Mouse (Mus musculus) heart, embryonic 11.5 days (tissue): Measurements from ENCODE around the gene Serpina3g. TPM values are rescaled to one million over a fixed set of nuclear protein-coding genes. Genes with fewer than 3 reads are reported as not detected.

Experiments
- ATAC-seq: fragments of 200-750 bp; cut with Nextera tagmentation; replicated peaks from 2 replicates; pipeline ENCODE4 v1.8.0; 2017; ENCODE audit warnings: moderate library complexity; ENCODE audit not compliant: insufficient number of reproducible peaks, low FRiP score, low TSS enrichment
- H3K27ac ChIP-seq: fragments of 300-500 bp; sonication (generic); 2 replicates; pipeline ENCODE4 v1.5.1; 2014; ENCODE audit warnings: mild to moderate bottlenecking, low read depth, low read length
- H3K27me3 ChIP-seq: fragments of 300-500 bp; sonication (generic); 2 replicates; pipeline ENCODE4 v1.6.1; 2014; ENCODE audit warnings: mild to moderate bottlenecking, low read length, mixed read lengths; ENCODE audit not compliant: control insufficient read depth, insufficient read depth
- H3K36me3 ChIP-seq: fragments of 300-500 bp; sonication (generic); 2 replicates; pipeline ENCODE4 v1.6.1; 2014; ENCODE audit warnings: mild to moderate bottlenecking, low read length, moderate library complexity, mixed read lengths; ENCODE audit not compliant: control insufficient read depth, insufficient read depth
- H3K4me1 ChIP-seq: fragments of 300-500 bp; sonication (generic); 2 replicates; pipeline ENCODE4 v1.6.1; 2014; ENCODE audit warnings: low read length; ENCODE audit not compliant: control insufficient read depth, insufficient read depth
- H3K4me2 ChIP-seq: fragments of 300-500 bp; sonication (generic); 2 replicates; pipeline ENCODE4 v1.6.1; 2014; ENCODE audit warnings: mild to moderate bottlenecking, moderate library complexity
- H3K4me3 ChIP-seq: fragments of 300-500 bp; sonication (generic); 2 replicates; pipeline ENCODE4 v1.5.1; 2014; ENCODE audit warnings: low read depth, low read length
- H3K9ac ChIP-seq: fragments of 300-500 bp; sonication (generic); 2 replicates; pipeline ENCODE4 v1.6.1; 2014; ENCODE audit warnings: mild to moderate bottlenecking, low read depth, low read length, moderate library complexity
- H3K9me3 ChIP-seq: fragments of 300-500 bp; sonication (generic); replicated peaks from 2 replicates; pipeline ENCODE4 v1.6.1; 2016; ENCODE audit warnings: low read length; ENCODE audit not compliant: control insufficient read depth
- WGBS: fragments of 180-500 bp; shearing (Covaris S2); extraction: QIAGEN DNeasy Blood & Tissue Kit; methylation state at CpG from one replicate; pipeline ENCODE4 v1.1.7; 2014; ENCODE audit not compliant: insufficient replicate concordance; 5-methylcytosine and 5-hydroxymethylcytosine counted together
- polyA plus RNA-seq: library from polyadenylated mRNA; unstranded; fragments of >200 nt; fragmentation: Nextera tagmentation; extraction: Ambion mirVana; gene quantifications from 2 replicates; pipeline ENCODE4 v1.2.1, GENCODE M21; 2014

Serpina3g gene
- 1.0 and 1.1 TPM in 2 replicates for polyA plus RNA-seq

GRCm38 (mm10) chr12:104235915-104236314, at the start of gene Serpina3g:
TSS of gene Serpina3g (plus strand) at chr12:104236245.
- 54% methylated on average over 5 of the region's 5 CpGs for WGBS
- H3K9me3 ChIP-seq = no peaks in the 10 kb centered on the region
- no peak within 1 kb of the TSS for H3K9ac ChIP-seq
- no peak within 1 kb of the TSS for H3K4me2 ChIP-seq
- H3K27ac ChIP-seq = no peak within 1 kb of the TSS
- no peaks in the 10 kb centered on the region for H3K4me1 ChIP-seq
- no peak within 1 kb of the TSS for H3K4me3 ChIP-seq
- no peaks in the 10 kb centered on the region for H3K27me3 ChIP-seq
- no peak for ATAC-seq
- H3K36me3 ChIP-seq = no peaks in the 10 kb centered on the region

- no peak for ATAC-seq
- Histone ChIP-seq H3K9me3 (no peaks in the 10 kb centered on the region), H3K4me3 (no peak overlapping the region), H3K4me1 (no peaks in the 10 kb centered on the region), H3K4me2 (no peak overlapping the region), H3K36me3 (no peaks in the 10 kb centered on the region), H3K27ac (no peak overlapping the region), H3K9ac (no peak overlapping the region), H3K27me3 (no peaks in the 10 kb centered on the region; the same call in 1 of the 2 replicates)
- 74% methylated on average over 2 of the region's 2 CpGs for WGBS
Observed at GRCm38 (mm10) chr12:104189246-104189645, 46.8 kb upstream of the Serpina3g start.

GRCm38 (mm10) chr12:104190852-104191251, 45.2 kb upstream of the Serpina3g start:
- no peaks in the 10 kb centered on the region for H3K9me3 ChIP-seq
- no peaks in the 10 kb centered on the region for H3K4me1 ChIP-seq
- no peak overlapping the region for H3K9ac ChIP-seq
- no peak overlapping the region for H3K27ac ChIP-seq
- H3K36me3 ChIP-seq = no peaks in the 10 kb centered on the region
- H3K4me2 ChIP-seq = no peak overlapping the region
- ATAC-seq = no peak
- no peak overlapping the region for H3K4me3 ChIP-seq
- no peaks in the 10 kb centered on the region; the same call in 1 of the 2 replicates for H3K27me3 ChIP-seq

GRCm38 (mm10) chr12:104209149-104209548, 26.9 kb upstream of the Serpina3g start:
- H3K27me3 ChIP-seq = no peaks in the 10 kb centered on the region
- no peak overlapping the region for H3K4me2 ChIP-seq
- no peak overlapping the region for H3K9ac ChIP-seq
- no peaks in the 10 kb centered on the region for H3K4me1 ChIP-seq
- 68% methylated on average over 4 of the region's 4 CpGs for WGBS
- H3K4me3 ChIP-seq = no peak overlapping the region
- H3K36me3 ChIP-seq = no peaks in the 10 kb centered on the region
- no peaks in the 10 kb centered on the region for H3K9me3 ChIP-seq
- ATAC-seq = no peak
- no peak overlapping the region for H3K27ac ChIP-seq

- Histone ChIP-seq H3K27ac (no peak overlapping the region), H3K27me3 (no peaks in the 10 kb centered on the region), H3K4me3 (no peak overlapping the region), H3K9ac (no peak overlapping the region), H3K36me3 (no peaks in the 10 kb centered on the region), H3K4me2 (no peak overlapping the region), H3K9me3 (no peaks in the 10 kb centered on the region), H3K4me1 (no peaks in the 10 kb centered on the region)
- WGBS = 86% methylated on average over 2 of the region's 2 CpGs
- ATAC-seq = no peak
Observed at GRCm38 (mm10) chr12:104209802-104210201, 26.2 kb upstream of the Serpina3g start.

- ATAC-seq = no peak
- no peak overlapping the region for H3K4me2 ChIP-seq
- H3K27ac ChIP-seq = no peak overlapping the region
- H3K36me3 ChIP-seq = no peaks in the 10 kb centered on the region
- no peaks in the 10 kb centered on the region for H3K4me1 ChIP-seq
- H3K9ac ChIP-seq = no peak overlapping the region
- 65% methylated on average over 2 of the region's 2 CpGs for WGBS
- no peaks in the 10 kb centered on the region for H3K9me3 ChIP-seq
- no peak overlapping the region for H3K4me3 ChIP-seq
- no peaks in the 10 kb centered on the region for H3K27me3 ChIP-seq
Observed at GRCm38 (mm10) chr12:104213689-104214444, 22.2 kb upstream of the Serpina3g start.

- Histone ChIP-seq H3K4me1 (no peaks in the 10 kb centered on the region), H3K27me3 (no peaks in the 10 kb centered on the region), H3K9ac (no peak within 1 kb of the TSS), H3K9me3 (no peaks in the 10 kb centered on the region), H3K4me3 (no peak within 1 kb of the TSS), H3K36me3 (no peaks in the 10 kb centered on the region), H3K4me2 (no peak within 1 kb of the TSS), H3K27ac (no peak within 1 kb of the TSS)
- 48% methylated on average over 1 of the region's 1 CpGs for WGBS
- no peak for ATAC-seq
Observed at GRCm38 (mm10) chr12:104214445-104214753, 21.6 kb upstream of the Serpina3g start, which contains the start of gene Serpina3f. TSS of gene Serpina3f (plus strand) at chr12:104214544.

GRCm38 (mm10) chr12:104215249-104215648, 20.8 kb upstream of the Serpina3g start:
- ATAC-seq = no peak
- WGBS = 64% methylated on average over 1 of the region's 1 CpGs
- H3K4me3 ChIP-seq = no peak overlapping the region
- no peaks in the 10 kb centered on the region for H3K9me3 ChIP-seq
- H3K27ac ChIP-seq = no peak overlapping the region
- no peak overlapping the region for H3K4me2 ChIP-seq
- no peaks in the 10 kb centered on the region for H3K4me1 ChIP-seq
- no peaks in the 10 kb centered on the region for H3K36me3 ChIP-seq
- H3K27me3 ChIP-seq = no peaks in the 10 kb centered on the region
- H3K9ac ChIP-seq = no peak overlapping the region

- 93% methylated on average over 1 of the region's 1 CpGs for WGBS
- H3K9me3 ChIP-seq = no peaks in the 10 kb centered on the region
Observed at GRCm38 (mm10) chr12:104221616-104222015, 14.4 kb upstream of the Serpina3g start.

More at GRCm38 (mm10) chr12:104221616-104222015, 14.4 kb upstream of the Serpina3g start:
- Histone ChIP-seq H3K4me1 (no peaks in the 10 kb centered on the region), H3K27me3 (no peaks in the 10 kb centered on the region), H3K4me3 (no peak overlapping the region), H3K9ac (no peak overlapping the region), H3K36me3 (no peaks in the 10 kb centered on the region), H3K27ac (no peak overlapping the region), H3K4me2 (no peak overlapping the region)
- no peak for ATAC-seq
